Mouse (Mus musculus) small intestine, adult 2 months (tissue): ENCODE measurements around the gene Btbd18.

Experiments
- CTCF ChIP-seq: fragments of 200-500 bp; IDR thresholded peaks from 2 replicates; pipeline ENCODE4 v1.5.1; 2012; ENCODE audit warnings: low read depth, mild to moderate bottlenecking, control low read depth, inconsistent platforms, low read length, moderate library complexity, mixed read lengths; ENCODE audit not compliant: insufficient replicate concordance, insufficient read length; ENCODE audit errors: extremely low read depth
- POLR2A ChIP-seq: fragments of 200-500 bp; IDR thresholded peaks from 2 replicates; pipeline ENCODE4 v1.6.1; 2012; ENCODE audit warnings: low read depth, mild to moderate bottlenecking, control low read depth, inconsistent platforms, low read length, moderate library complexity

GRCm38 (mm10) chr2:84704329-84704728 is 45.5 kb downstream of the Btbd18 start:
- TF ChIP-seq CTCF (no peak), POLR2A (no peak)
